Mouse (Mus musculus) E14TG2a.4 (cell line): ENCODE measurements around the gene Rb1.

Experiments used
- CTCF ChIP-seq: conservative IDR thresholded peaks from 2 replicates; pipeline ENCODE4 v1.5.1; 2014; ENCODE audit warnings: low read length
- NANOG ChIP-seq: IDR thresholded peaks from 2 replicates; pipeline ENCODE4 v1.6.1; 2014; ENCODE audit warnings: borderline replicate concordance, low read length, mixed read lengths
- POU5F1 ChIP-seq: IDR thresholded peaks from 2 replicates; pipeline ENCODE4 v1.6.1; 2014; ENCODE audit warnings: low read length, borderline replicate concordance

GRCm38 (mm10) chr14:73316933-73317332, 8.7 kb downstream of the Rb1 start:
- no peak for TF ChIP-seq CTCF
- no peak for TF ChIP-seq NANOG
- no peak for TF ChIP-seq POU5F1
